Mouse (Mus musculus): Measurements from ENCODE around the gene Adgrf3. TPM values are rescaled to one million over a fixed set of nuclear protein-coding genes. Genes with fewer than 3 reads are reported as not detected.

The Adgrf3 gene
- total RNA-seq (2023), result not detected

DNA sequence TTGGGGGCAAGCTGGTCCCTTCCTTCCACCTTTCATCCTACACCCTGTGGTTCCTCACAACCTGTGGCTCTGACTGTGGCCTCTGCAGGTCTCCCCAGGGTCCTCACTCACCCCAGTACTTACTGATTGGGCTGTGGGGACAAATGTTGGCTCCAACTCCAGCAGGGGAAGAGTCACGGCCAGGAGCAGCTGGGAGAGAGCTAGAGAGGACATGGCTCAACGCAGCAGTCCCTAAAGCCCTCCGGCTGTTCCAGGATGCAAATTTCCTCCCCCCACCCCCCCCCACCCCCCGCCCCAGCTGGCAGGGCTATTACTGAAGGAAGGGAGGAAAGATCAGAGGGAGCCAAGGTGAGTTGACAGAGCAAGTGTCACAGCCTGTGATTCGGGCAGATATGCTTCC is at the start of gene Adgrf3:
Adgrf3 (minus strand) TSS at position 230 of the 400 bp plus-strand sequence.

DNA sequence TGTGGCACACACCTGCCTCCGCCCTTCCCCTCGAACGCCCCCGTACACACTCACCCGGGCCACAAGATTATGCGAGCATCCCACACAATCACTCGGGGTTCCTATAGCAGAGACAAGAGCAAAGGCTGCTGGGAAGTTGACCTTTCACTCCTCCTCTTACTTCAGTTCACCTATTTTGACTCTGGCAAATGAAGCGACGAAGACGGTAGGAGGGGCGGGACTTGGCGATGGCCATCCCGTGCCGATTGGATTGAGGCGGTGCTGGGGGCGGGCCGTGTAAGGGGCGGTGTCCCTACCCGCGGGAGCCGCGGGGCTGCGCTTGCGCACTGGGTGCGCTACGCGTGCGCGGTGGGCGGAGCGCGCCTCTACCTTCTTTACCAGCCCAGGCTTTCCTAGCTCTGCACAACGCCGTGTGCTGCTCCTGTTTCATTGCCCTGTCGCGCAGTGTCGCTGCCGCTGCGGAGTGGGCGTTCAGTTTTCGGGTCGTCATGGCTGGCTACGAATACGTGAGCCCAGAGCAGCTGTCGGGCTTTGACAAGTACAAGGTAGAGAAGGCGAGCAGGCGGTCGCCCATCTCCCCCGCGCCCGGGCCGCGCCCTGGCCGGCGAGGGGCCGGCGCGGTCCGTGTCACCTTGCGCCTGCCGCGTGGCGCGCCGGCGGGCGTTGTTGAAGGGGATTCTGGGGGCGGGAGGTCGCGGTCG is 26.9 kb upstream of the Adgrf3 start, which contains the start of gene Selenoi:
Selenoi (plus strand) TSS at position 311 of the 701 bp plus-strand sequence.

DNA sequence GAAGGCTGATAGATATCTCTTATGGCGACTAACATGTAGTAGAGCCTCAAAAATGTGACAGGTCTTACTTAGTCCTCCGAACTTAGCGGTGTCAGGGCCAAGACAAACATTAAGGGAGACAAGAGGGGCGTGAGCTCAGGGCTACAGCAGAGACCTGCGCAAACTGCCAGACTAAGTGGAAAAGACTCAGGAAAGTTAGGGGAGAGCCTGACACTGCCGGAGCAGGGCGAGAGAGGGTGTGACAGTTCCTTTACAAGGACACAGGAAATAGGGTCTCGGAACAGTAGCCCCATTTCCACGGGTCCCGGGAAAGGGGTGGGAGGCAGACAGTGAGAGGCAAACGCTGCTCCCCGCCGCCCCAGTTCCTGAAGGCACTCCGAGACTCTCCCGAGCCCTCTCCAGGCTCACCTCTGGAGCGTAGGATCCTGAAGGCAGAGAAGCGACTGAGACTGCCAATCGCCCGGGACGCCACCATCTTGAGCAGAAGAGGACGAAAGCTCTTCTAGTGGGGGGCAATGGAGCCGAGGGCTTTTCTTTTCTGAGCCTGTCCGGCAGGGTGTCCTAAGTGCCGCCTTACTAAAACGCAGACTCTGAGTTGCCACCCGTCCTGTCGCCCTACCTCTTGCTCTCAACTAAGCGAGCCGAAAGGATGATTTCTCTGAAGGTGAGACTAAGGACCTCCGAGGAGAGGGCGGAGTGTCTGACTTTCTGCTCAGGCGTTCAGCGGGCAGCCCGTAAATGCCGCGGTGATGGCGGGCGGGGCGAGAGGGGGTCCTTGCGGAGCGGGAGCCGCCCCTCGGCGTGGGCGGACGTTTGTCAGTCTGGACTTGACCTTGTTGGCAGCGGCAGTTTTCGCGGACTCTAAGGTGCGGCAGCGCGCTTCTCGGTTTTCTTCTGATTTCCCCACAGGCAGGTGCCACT is 50.8 kb downstream of the Adgrf3 start, which contains the start of the genes Hadha and Hadhb:
Hadha (minus strand) TSS at position 689 of the 921 bp plus-strand sequence.
Hadhb (plus strand) TSS at position 775 of the 921 bp plus-strand sequence.

Other genes starting within 250 kb of the Adgrf3 start
- gene Il6, start 192.6 kb downstream of the Adgrf3 start, total RNA-seq (2023), result not detected
- 7.1 TPM for gene Tyms, start 132.1 kb downstream of the Adgrf3 start, total RNA-seq (2023)
- not detected for gene Garem2, start 100.6 kb downstream of the Adgrf3 start, total RNA-seq (2023)
- not detected for gene 3110082J24Rik, start 99.6 kb downstream of the Adgrf3 start, total RNA-seq (2023)
- 105 TPM for gene Hadha, start 50.6 kb downstream of the Adgrf3 start, total RNA-seq (2023)
- 97.6 TPM for gene Hadhb, start 50.5 kb downstream of the Adgrf3 start, total RNA-seq (2023)
- 27.3 TPM for gene Selenoi, start 26.9 kb upstream of the Adgrf3 start, total RNA-seq (2023)
- gene Drc1, start 75.7 kb upstream of the Adgrf3 start, total RNA-seq (2023), result 35.4 TPM